Mouse (Mus musculus): ENCODE results near the gene Ppfibp2.

- TF ChIP-seq USF1 (IDR thresholded peaks at IDR 0.05; ENCODE audit: low read depth) (no peak), CTCF (IDR thresholded peaks at IDR 0.05; ENCODE audit: control insufficient read depth, insufficient read depth, insufficient read length) (no peak), CEBPB (IDR thresholded peaks at IDR 0.05; ENCODE audit: low read depth) (no peak), MYOD1 (IDR thresholded peaks at IDR 0.05; ENCODE audit: control insufficient read depth, insufficient read length, low read depth) (no peak), MAX (IDR thresholded peaks at IDR 0.05) (no peak), MYOG (IDR thresholded peaks at IDR 0.05; ENCODE audit: control insufficient read depth, extremely low read depth, insufficient read length) (no peak), FOSL1 (IDR thresholded peaks at IDR 0.05; ENCODE audit: insufficient read depth, low read length, poor library complexity, severe bottlenecking) (no peak)
These were observed 135.6 kb downstream of the Ppfibp2 start for GRCm38 (mm10) chr7:107730587-107730986.
